Mouse (Mus musculus): ENCODE results near the gene Ddias. TPM values are rescaled to one million over a fixed set of nuclear protein-coding genes. Genes with fewer than 3 reads are reported as not detected.

Gene Ddias
- polyA plus RNA-seq, 1 experiment: 16.3 TPM

DNA sequence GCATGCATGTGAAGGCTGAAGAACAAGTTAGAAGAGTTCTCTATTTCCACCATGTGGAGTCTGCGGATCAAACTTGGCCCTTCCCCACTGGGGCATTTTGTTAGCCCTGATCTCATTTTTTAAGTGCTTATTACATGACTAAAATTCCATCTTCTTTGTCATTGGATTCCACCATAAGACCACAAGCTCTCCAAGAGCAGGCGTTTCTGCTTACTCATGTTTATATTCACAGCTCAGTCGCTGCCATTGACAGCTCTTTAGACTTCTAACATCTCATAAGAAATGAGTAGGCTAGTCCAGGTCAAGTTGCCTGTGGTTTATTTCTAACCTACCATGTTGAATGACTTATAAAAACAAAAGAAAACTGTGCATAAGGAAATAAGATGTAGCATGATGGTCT lies 47.8 kb downstream of the Ddias start:
- H3K4me3 ChIP-seq (ENCODE audit: control insufficient read depth, low read depth, low read length): no peak overlapping the region
- H3K4me1 ChIP-seq (ENCODE audit: control insufficient read depth, insufficient read depth, low read length): no peaks in the 10 kb centered on the region
- H3K27ac ChIP-seq (ENCODE audit: control insufficient read depth, insufficient read depth, low read depth, low read length): no peak overlapping the region
- no peaks in the 10 kb centered on the region for H3K36me3 ChIP-seq (ENCODE audit: control insufficient read depth, insufficient read depth, low read length)
- TF ChIP-seq POLR2A (IDR thresholded peaks at IDR 0.05; ENCODE audit: control insufficient read depth, low read depth, low read length) (no peak), CTCF (IDR thresholded peaks at IDR 0.05; ENCODE audit: control insufficient read depth, insufficient read depth, insufficient replicate concordance, low read depth, low read length) (no peak)
- no peaks in the 10 kb centered on the region for H3K27me3 ChIP-seq (ENCODE audit: control insufficient read depth, insufficient read depth, low read length)

DNA sequence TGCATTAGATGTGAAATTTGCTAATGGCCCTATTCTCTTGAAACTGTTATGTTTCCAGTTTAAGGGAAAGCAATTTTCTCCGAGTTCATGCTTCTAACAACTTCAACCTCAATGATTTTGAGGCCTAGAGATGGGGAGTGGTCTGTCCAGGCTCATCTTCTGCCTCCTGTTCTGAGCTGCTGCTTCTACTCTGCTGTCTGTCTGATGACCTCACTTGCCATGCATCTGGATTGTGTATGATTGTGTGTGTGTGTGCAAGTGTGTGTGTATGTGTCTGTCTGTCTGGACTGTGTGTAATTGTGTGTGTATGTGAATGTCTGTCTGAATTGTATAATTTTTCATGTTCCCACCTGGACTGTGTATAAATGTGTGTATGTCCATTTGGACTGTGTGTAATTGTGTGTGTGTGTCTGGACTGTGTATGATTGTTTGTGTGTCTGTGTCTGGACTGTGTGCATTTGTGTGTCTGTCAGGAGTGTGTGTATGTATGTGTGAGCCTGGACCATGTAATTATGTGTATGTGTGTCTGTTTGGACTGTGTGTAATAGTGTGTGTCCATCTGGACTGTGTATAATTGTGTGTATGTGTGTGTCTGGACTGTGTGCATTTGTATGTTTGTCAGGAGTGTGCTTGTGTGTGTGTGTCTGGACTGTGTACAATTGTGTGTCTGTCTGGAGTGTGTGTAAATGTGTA lies 51.5 kb downstream of the Ddias start:
- H3K27ac ChIP-seq (ENCODE audit: control insufficient read depth, insufficient read depth, low read depth, low read length): no peak overlapping the region
- H3K27me3 ChIP-seq (ENCODE audit: control insufficient read depth, insufficient read depth, low read length): no peaks in the 10 kb centered on the region
- no peaks in the 10 kb centered on the region for H3K4me1 ChIP-seq (ENCODE audit: control insufficient read depth, insufficient read depth, low read length)
- no peak for TF ChIP-seq CTCF (IDR thresholded peaks at IDR 0.05; ENCODE audit: control insufficient read depth, insufficient read depth, insufficient replicate concordance, low read depth, low read length)
- no peak for TF ChIP-seq POLR2A (IDR thresholded peaks at IDR 0.05; ENCODE audit: control insufficient read depth, low read depth, low read length)
- H3K36me3 ChIP-seq (ENCODE audit: control insufficient read depth, insufficient read depth, low read length): no peaks in the 10 kb centered on the region
- no peak overlapping the region for H3K4me3 ChIP-seq (ENCODE audit: control insufficient read depth, low read depth, low read length)

DNA sequence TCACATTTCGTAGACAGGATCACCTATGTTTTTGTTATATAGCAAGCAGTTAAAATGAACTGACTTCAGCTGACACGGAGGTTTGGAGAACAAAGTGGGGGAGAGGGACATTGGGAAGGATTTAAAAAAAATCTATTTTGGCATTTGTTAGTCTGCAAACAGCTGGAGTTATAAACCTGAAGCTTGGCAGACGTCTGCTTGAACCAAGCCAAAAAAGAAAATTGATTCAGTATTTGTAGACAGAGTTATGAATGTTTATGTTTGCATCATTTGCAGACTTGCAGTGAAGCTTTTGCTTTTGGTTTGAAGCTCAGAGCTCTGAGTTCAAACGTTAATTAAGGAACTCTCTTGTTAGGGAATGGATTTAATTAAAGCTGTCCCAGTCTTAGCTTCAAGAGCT lies 52.2 kb downstream of the Ddias start:
- H3K27me3 ChIP-seq (ENCODE audit: control insufficient read depth, insufficient read depth, low read length): no peaks in the 10 kb centered on the region
- H3K36me3 ChIP-seq (ENCODE audit: control insufficient read depth, insufficient read depth, low read length): no peaks in the 10 kb centered on the region
- TF ChIP-seq CTCF (IDR thresholded peaks at IDR 0.05; ENCODE audit: control insufficient read depth, insufficient read depth, insufficient replicate concordance, low read depth, low read length): no peak
- no peak for TF ChIP-seq POLR2A (IDR thresholded peaks at IDR 0.05; ENCODE audit: control insufficient read depth, low read depth, low read length)
- no peak overlapping the region for H3K27ac ChIP-seq (ENCODE audit: control insufficient read depth, insufficient read depth, low read depth, low read length)
- no peak overlapping the region for H3K4me3 ChIP-seq (ENCODE audit: control insufficient read depth, low read depth, low read length)
- no peaks in the 10 kb centered on the region for H3K4me1 ChIP-seq (ENCODE audit: control insufficient read depth, insufficient read depth, low read length)

DNA sequence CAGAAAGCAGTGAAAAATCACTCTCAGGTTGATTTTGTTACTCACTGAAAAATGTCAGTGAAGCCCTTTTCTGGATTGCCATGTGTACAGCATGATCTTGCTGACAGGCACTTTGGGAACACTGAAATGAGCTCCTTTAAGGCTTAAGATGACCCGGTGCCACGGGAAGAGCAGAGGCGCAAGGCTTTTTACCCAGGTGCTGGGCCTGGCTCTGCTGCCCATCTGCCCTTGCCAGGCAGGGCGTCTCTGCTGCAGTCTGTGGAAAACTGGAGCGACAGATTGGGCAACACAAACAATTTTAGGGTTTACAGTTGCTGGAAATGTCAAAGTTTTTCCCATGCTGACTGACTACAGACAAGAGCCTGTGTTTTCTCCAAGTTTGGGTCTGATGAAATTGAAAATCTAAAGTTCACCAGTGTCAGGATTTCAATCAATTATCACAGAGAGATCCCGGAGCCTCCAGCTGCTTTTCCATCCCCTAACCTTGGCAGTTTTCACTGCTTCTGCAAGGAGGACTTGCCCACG lies 53.0 kb downstream of the Ddias start:
- Histone ChIP-seq H3K36me3 (ENCODE audit: control insufficient read depth, insufficient read depth, low read length) (no peaks in the 10 kb centered on the region), H3K27ac (ENCODE audit: control insufficient read depth, insufficient read depth, low read depth, low read length) (no peak overlapping the region), H3K4me3 (ENCODE audit: control insufficient read depth, low read depth, low read length) (no peak overlapping the region), H3K27me3 (ENCODE audit: control insufficient read depth, insufficient read depth, low read length) (no peaks in the 10 kb centered on the region), H3K4me1 (ENCODE audit: control insufficient read depth, insufficient read depth, low read length) (no peaks in the 10 kb centered on the region)
- TF ChIP-seq CTCF (IDR thresholded peaks at IDR 0.05; ENCODE audit: control insufficient read depth, insufficient read depth, insufficient replicate concordance, low read depth, low read length): no peak
- TF ChIP-seq POLR2A (IDR thresholded peaks at IDR 0.05; ENCODE audit: control insufficient read depth, low read depth, low read length): no peak

DNA sequence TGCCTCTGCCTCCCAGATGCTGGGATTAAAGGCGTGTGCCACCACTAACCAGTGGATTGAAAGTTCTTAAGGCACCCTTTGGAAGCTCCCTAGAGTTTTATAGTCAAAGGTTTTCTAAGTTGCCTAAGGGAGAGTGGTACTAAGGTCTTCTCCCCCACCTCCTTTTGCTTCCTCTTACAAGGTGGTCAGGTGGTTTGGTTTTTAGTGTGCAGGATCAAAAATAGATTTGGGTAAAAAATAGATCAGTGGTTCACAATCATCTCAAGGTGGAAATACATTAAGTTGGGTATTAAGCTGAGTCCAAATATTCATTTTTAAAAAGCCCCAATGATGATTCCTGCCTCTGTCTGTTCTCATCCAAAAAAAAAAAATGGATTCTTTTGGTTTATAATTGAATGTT lies 53.6 kb downstream of the Ddias start:
- Histone ChIP-seq H3K4me1 (ENCODE audit: control insufficient read depth, insufficient read depth, low read length) (no peaks in the 10 kb centered on the region), H3K4me3 (ENCODE audit: control insufficient read depth, low read depth, low read length) (no peak overlapping the region), H3K36me3 (ENCODE audit: control insufficient read depth, insufficient read depth, low read length) (no peaks in the 10 kb centered on the region), H3K27ac (ENCODE audit: control insufficient read depth, insufficient read depth, low read depth, low read length) (no peak overlapping the region), H3K27me3 (ENCODE audit: control insufficient read depth, insufficient read depth, low read length) (no peaks in the 10 kb centered on the region)
- no peak for TF ChIP-seq CTCF (IDR thresholded peaks at IDR 0.05; ENCODE audit: control insufficient read depth, insufficient read depth, insufficient replicate concordance, low read depth, low read length)
- TF ChIP-seq POLR2A (IDR thresholded peaks at IDR 0.05; ENCODE audit: control insufficient read depth, low read depth, low read length): no peak

DNA sequence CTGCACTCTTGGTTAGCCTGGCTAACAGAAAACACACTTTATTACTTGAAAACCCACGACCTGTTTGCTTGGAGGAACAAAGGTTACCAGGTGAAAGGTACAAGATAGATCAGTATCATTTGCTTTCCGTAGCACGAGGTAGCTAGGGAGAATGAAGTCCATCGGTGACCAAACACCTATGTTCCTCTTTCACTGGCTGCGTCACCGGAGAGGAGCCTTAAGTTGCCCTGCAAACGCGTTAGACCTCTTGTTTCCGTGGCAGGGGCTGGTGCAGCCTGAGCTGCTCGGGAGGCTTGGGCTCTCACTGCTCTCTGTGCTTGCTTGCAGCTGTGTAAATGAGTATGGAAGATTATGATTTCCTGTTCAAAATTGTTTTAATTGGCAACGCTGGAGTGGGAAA lies 54.4 kb downstream of the Ddias start:
- Histone ChIP-seq H3K27me3 (ENCODE audit: control insufficient read depth, insufficient read depth, low read length) (no peaks in the 10 kb centered on the region), H3K36me3 (ENCODE audit: control insufficient read depth, insufficient read depth, low read length) (no peaks in the 10 kb centered on the region), H3K4me3 (ENCODE audit: control insufficient read depth, low read depth, low read length) (no peak overlapping the region), H3K27ac (ENCODE audit: control insufficient read depth, insufficient read depth, low read depth, low read length) (no peak overlapping the region), H3K4me1 (ENCODE audit: control insufficient read depth, insufficient read depth, low read length) (no peaks in the 10 kb centered on the region)
- no peak for TF ChIP-seq CTCF (IDR thresholded peaks at IDR 0.05; ENCODE audit: control insufficient read depth, insufficient read depth, insufficient replicate concordance, low read depth, low read length)

DNA sequence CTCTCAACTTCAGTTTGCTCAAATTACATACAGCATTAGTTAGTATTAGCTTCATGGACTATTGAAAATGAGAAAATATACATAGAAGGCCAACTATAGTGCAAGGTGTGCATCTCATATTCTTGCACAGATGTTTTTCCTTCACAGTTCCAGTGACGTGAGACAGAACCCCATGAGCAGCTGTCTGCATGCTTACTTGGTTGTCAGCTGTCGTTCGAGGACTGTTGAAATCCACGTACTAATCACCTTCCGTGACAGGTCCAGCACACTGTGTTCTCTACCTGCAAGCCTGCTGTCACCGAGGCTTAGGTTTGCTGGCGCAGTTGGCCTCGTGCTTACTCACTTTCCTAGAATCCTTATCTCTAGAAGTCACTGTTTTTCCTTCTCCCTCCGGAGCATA lies 56.2 kb downstream of the Ddias start:
- H3K4me1 ChIP-seq (ENCODE audit: control insufficient read depth, insufficient read depth, low read length): no peaks in the 10 kb centered on the region
- no peak overlapping the region for H3K4me3 ChIP-seq (ENCODE audit: control insufficient read depth, low read depth, low read length)
- H3K27ac ChIP-seq (ENCODE audit: control insufficient read depth, insufficient read depth, low read depth, low read length): no peak overlapping the region
- TF ChIP-seq CTCF (IDR thresholded peaks at IDR 0.05; ENCODE audit: control insufficient read depth, insufficient read depth, insufficient replicate concordance, low read depth, low read length) (no peak), POLR2A (IDR thresholded peaks at IDR 0.05; ENCODE audit: control insufficient read depth, low read depth, low read length) (no peak)
- H3K36me3 ChIP-seq (ENCODE audit: control insufficient read depth, insufficient read depth, low read length): no peaks in the 10 kb centered on the region
- H3K27me3 ChIP-seq (ENCODE audit: control insufficient read depth, insufficient read depth, low read length): no peaks in the 10 kb centered on the region
